Mouse (Mus musculus): ENCODE data around the gene Ly6g5c.
A peak's percentile ranks its signal among the peaks of the same experiment; 100 is the strongest.
"Not testable (repeated sequence)": the region's sequence is repeated elsewhere in the genome, so short reads cannot be mapped to it uniquely, and the experiment has no call there.

Gene Ly6g5c

DNA sequence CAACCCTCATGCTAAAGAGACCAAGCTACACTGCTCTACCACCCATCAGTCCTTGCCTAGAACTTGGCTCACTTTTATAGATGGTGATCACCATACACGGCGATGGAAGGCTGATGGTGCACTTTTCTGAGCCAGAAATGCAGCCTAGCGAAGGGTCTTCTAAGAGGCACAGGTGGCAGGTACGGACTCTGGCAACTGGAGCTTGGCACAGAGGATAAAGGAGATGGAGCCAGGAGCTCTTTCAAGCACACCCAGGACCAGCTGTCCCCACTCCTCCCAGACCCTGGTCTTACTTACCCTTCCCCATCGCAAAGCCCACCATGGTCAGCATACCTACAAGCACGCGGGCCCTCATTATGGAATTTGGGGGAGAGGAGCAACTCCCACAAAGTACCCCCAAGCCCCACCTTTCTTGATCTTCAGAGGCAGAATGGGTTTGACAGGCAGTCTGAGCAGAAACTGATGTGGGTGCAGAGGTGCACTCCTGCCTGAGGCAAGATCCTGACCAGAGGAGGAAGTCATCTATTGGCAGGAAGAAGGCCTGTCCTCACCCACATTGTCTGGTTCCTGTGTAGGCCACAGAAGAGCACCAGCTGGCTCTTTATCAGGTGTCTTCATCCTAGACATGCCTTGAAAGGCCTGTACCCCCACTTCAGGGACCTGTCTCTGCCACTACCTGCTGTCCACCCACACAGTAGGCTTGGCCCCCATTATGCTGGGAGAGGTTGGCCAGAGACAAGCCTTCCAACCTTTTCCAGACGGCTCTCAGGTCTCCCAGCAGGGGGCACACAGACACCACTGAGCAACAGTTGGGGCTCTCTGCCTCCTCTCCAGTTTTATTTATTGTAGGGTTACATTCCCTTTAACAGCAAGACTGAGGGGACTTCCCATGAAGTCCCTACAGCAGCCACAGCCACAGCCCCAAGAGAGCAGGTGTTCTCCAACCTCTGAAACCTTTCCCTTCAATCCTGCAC, 7.3 kb downstream of the Ly6g5c start, which contains the start of gene Ly6g5b:
Gene Ly6g5b, minus strand, starts transcription at position 383 of the 974 bp plus-strand sequence.
- peaks cover 2% of the 10 kb centered on the region; the same call in 1 of the 2 replicates for H3K36me3 ChIP-seq (ENCODE audit: control insufficient read depth, insufficient read depth, low read length, poor library complexity, severe bottlenecking)
- peak; percentile 62 for DNase-seq (ENCODE audit: low read depth, low spot score)
- H3K27me3 ChIP-seq (ENCODE audit: control insufficient read depth, insufficient read depth, low read length, poor library complexity, severe bottlenecking) = no peaks in the 10 kb centered on the region

- Histone ChIP-seq H3K36me3 (ENCODE audit: control insufficient read depth, insufficient read depth, low read length, poor library complexity, severe bottlenecking) (peaks cover 10% of the 10 kb centered on the region; the same call in 1 of the 2 replicates), H3K27me3 (ENCODE audit: control insufficient read depth, insufficient read depth, low read length, poor library complexity, severe bottlenecking) (no peaks in the 10 kb centered on the region; the same call in 1 of the 2 replicates)
- DNase-seq (ENCODE audit: low read depth, low spot score) = no peak
These were observed 12.7 kb downstream of the Ly6g5c start for GRCm38 (mm10) chr17:35120745-35121142.

GRCm38 (mm10) chr17:35121143-35121799, 13.2 kb downstream of the Ly6g5c start, which contains the start of gene Gpank1:
Gpank1 (plus strand) TSS chr17:35121455.
- Histone ChIP-seq H3K36me3 (ENCODE audit: control insufficient read depth, insufficient read depth, low read length, poor library complexity, severe bottlenecking) (peaks cover 10% of the 10 kb centered on the region; the same call in 1 of the 2 replicates), H3K27me3 (ENCODE audit: control insufficient read depth, insufficient read depth, low read length, poor library complexity, severe bottlenecking) (no peaks in the 10 kb centered on the region; the same call in 1 of the 2 replicates)
- peak; percentile 98 for DNase-seq (ENCODE audit: low read depth, low spot score)

- Histone ChIP-seq H3K36me3 (ENCODE audit: control insufficient read depth, insufficient read depth, low read length, poor library complexity, severe bottlenecking) (peaks cover 10% of the 10 kb centered on the region; the same call in 1 of the 2 replicates), H3K27me3 (ENCODE audit: control insufficient read depth, insufficient read depth, low read length, poor library complexity, severe bottlenecking) (no peaks in the 10 kb centered on the region; the same call in 1 of the 2 replicates)
- peak; percentile 65 for DNase-seq (ENCODE audit: low read depth, low spot score)
These were observed 13.8 kb downstream of the Ly6g5c start, which contains the start of gene Csnk2b for GRCm38 (mm10) chr17:35121871-35122303. Csnk2b (minus strand) TSS chr17:35122053.

DNA sequence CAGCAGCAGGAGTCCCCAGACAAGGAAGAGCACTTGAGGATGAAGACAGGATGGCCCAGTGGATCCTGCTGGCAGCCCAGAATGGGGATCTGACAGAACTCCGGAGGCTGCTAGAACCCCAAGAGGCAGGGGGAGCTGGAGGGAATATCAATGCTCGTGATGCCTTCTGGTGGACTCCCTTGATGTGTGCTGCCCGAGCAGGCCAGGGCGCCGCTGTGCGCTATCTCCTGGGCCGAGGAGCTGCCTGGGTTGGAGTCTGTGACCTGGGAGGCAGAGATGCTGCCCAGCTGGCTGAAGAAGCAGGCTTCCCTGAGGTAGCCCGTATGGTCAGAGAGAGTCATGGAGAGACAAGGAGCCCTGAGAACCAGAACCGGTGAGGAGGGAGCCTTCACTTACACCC, 15.2 kb downstream of the Ly6g5c start:
- DNase-seq (ENCODE audit: low read depth, low spot score); H3K36me3 ChIP-seq (ENCODE audit: control insufficient read depth, insufficient read depth, low read length, poor library complexity, severe bottlenecking); H3K27me3 ChIP-seq (ENCODE audit: control insufficient read depth, insufficient read depth, low read length, poor library complexity, severe bottlenecking): not testable (repeated sequence)

DNA sequence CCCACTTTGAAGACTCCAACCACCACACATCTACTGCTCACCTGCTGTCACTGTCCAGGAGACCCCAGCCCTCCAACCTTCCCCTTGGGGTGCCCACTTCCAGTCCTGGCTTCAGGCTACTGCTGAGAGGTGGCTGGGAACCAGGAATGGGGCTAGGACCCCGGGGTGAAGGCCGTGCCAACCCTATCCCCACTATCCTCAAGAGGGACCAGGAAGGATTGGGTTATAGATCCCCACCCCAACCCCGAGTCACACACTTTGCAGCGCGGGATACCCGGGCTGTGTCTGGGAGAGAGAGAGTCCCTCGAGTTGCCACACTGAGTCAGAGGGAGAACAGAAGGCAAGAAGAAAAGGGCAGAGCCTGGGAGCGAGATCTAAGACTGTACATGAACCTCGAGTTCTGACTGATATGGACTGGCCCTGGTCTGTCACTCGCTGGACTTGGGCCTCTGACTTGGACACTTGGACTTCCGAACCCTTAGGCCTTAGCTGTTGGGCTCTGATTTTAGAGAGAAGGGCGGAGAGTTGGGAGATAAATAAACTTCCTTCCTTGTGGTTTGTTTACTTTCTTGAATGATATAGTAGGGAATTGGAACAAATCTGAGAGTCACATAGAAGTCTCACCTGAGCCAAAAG, 16.3 kb downstream of the Ly6g5c start:
- H3K36me3 ChIP-seq (ENCODE audit: control insufficient read depth, insufficient read depth, low read length, poor library complexity, severe bottlenecking); DNase-seq (ENCODE audit: low read depth, low spot score); H3K27me3 ChIP-seq (ENCODE audit: control insufficient read depth, insufficient read depth, low read length, poor library complexity, severe bottlenecking): not testable (repeated sequence)

GRCm38 (mm10) chr17:35125081-35125480, 17.0 kb downstream of the Ly6g5c start:
- Histone ChIP-seq H3K36me3 (ENCODE audit: control insufficient read depth, insufficient read depth, low read length, poor library complexity, severe bottlenecking) (peaks cover 8% of the 10 kb centered on the region; the same call in 1 of the 2 replicates), H3K27me3 (ENCODE audit: control insufficient read depth, insufficient read depth, low read length, poor library complexity, severe bottlenecking) (no peaks in the 10 kb centered on the region; the same call in 1 of the 2 replicates)
- DNase-seq (ENCODE audit: low read depth, low spot score) = peak; percentile 26

- DNase-seq (ENCODE audit: low read depth, low spot score) = no peak
- H3K27me3 ChIP-seq (ENCODE audit: control insufficient read depth, insufficient read depth, low read length, poor library complexity, severe bottlenecking) = no peaks in the 10 kb centered on the region; the same call in 1 of the 2 replicates
- peaks cover 8% of the 10 kb centered on the region; the same call in 1 of the 2 replicates for H3K36me3 ChIP-seq (ENCODE audit: control insufficient read depth, insufficient read depth, low read length, poor library complexity, severe bottlenecking)
These were observed 17.5 kb downstream of the Ly6g5c start for GRCm38 (mm10) chr17:35125578-35125977.

- DNase-seq (ENCODE audit: low read depth, low spot score) = peak; percentile 76
- Histone ChIP-seq H3K36me3 (ENCODE audit: control insufficient read depth, insufficient read depth, low read length, poor library complexity, severe bottlenecking) (peaks cover 8% of the 10 kb centered on the region; the same call in 1 of the 2 replicates), H3K27me3 (ENCODE audit: control insufficient read depth, insufficient read depth, low read length, poor library complexity, severe bottlenecking) (no peaks in the 10 kb centered on the region)
These were observed 18.1 kb downstream of the Ly6g5c start, which contains the start of gene D17H6S53E for GRCm38 (mm10) chr17:35126206-35126611. D17H6S53E (plus strand) TSS chr17:35126373.

- no peak for DNase-seq (ENCODE audit: low read depth, low spot score)
- Histone ChIP-seq H3K36me3 (ENCODE audit: control insufficient read depth, insufficient read depth, low read length, poor library complexity, severe bottlenecking) (peaks cover 8% of the 10 kb centered on the region; the same call in 1 of the 2 replicates), H3K27me3 (ENCODE audit: control insufficient read depth, insufficient read depth, low read length, poor library complexity, severe bottlenecking) (no peaks in the 10 kb centered on the region)
These were observed 18.9 kb downstream of the Ly6g5c start for GRCm38 (mm10) chr17:35127017-35127416.

- Histone ChIP-seq H3K27me3 (ENCODE audit: control insufficient read depth, insufficient read depth, low read length, poor library complexity, severe bottlenecking) (no peaks in the 10 kb centered on the region), H3K36me3 (ENCODE audit: control insufficient read depth, insufficient read depth, low read length, poor library complexity, severe bottlenecking) (peaks cover 6% of the 10 kb centered on the region; the same call in 1 of the 2 replicates)
- no peak for DNase-seq (ENCODE audit: low read depth, low spot score)
These were observed 20.9 kb downstream of the Ly6g5c start for GRCm38 (mm10) chr17:35128996-35129395.

- no peaks in the 10 kb centered on the region for H3K27me3 ChIP-seq (ENCODE audit: control insufficient read depth, insufficient read depth, low read length, poor library complexity, severe bottlenecking)
- no peaks in the 10 kb centered on the region for H3K36me3 ChIP-seq (ENCODE audit: control insufficient read depth, insufficient read depth, low read length, poor library complexity, severe bottlenecking)
- no peak for DNase-seq (ENCODE audit: low read depth, low spot score)
These were observed 23.0 kb downstream of the Ly6g5c start for GRCm38 (mm10) chr17:35131038-35131437.

DNA sequence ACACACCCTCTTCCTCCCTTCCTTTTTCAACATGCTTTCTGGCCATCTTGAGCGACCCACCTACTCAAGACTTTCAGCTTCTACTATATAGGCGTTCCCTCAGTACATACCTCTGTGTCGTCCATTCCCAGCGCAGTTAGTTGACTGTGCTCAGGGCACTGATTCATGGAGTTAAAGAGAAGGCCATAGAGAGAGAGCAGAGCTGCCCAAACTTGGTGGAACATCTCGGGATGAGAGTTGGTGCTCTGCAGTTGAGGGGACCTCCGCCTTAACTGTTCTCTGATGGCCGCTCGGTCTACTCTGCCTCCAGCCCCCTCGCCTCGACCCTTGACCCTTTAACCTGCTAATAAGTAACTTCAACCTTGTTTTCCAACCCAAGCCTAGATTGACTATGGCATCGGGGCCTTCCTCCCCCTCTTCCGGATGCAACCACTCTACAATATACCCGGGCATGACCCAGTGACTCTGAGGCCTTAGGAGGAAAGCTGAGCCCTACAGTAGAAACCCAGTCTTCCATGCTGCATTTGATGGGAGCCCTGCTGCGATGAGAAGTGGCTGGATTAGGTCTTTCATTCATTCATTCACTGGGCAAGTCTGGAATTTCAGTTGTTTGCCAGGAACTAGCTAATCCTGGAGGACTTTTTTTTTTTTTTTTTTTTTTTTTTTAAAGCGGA, 23.6 kb downstream of the Ly6g5c start, which contains the start of gene Apom:
Gene Apom, minus strand, starts transcription at position 551 of the 674 bp plus-strand sequence.
- DNase-seq (ENCODE audit: low read depth, low spot score) = no peak
- Histone ChIP-seq H3K27me3 (ENCODE audit: control insufficient read depth, insufficient read depth, low read length, poor library complexity, severe bottlenecking) (no peaks in the 10 kb centered on the region), H3K36me3 (ENCODE audit: control insufficient read depth, insufficient read depth, low read length, poor library complexity, severe bottlenecking) (no peaks in the 10 kb centered on the region)

Measured in splenic B cell, adult 2 months (primary cell).